Mouse (Mus musculus): ENCODE measurements at regions not wholly inside any gene's neighbourhood (a gene's known extent, or its start where the extent isn't known, plus 50 kb on each side); places are given as distances from the start of the nearest gene placed in this dataset.
A peak's percentile ranks its signal among the peaks of the same experiment; 100 is the strongest.

GRCm38 (mm10) chr16:87295727-87296126 is 58.3 kb upstream of the N6amt1 start:
- DNase-seq (ENCODE audit: low spot score in 2 of 2): no peak

GRCm38 (mm10) chr16:87292826-87293225 is 61.2 kb upstream of the N6amt1 start:
- no peak for DNase-seq (ENCODE audit: low spot score in 2 of 2)

GRCm38 (mm10) chr16:87291716-87292115 is 62.3 kb upstream of the N6amt1 start:
- no peak for DNase-seq (ENCODE audit: low spot score in 2 of 2)

GRCm38 (mm10) chr16:87285639-87286038 is 68.3 kb upstream of the N6amt1 start:
- no peak for DNase-seq (ENCODE audit: low spot score in 2 of 2)

- no peak for DNase-seq (ENCODE audit: low spot score in 2 of 2)
Measured at GRCm38 (mm10) chr16:87284835-87285510, 69.0 kb upstream of the N6amt1 start.

- DNase-seq (ENCODE audit: low spot score in 2 of 2): peak; percentile 24 to 34
Measured at GRCm38 (mm10) chr16:87278518-87278917, 75.5 kb upstream of the N6amt1 start.

GRCm38 (mm10) chr16:87272363-87272762 is 81.6 kb upstream of the N6amt1 start:
- DNase-seq (ENCODE audit: low spot score in 2 of 2): no peak

GRCm38 (mm10) chr16:87267954-87268804 is 85.8 kb upstream of the N6amt1 start:
- peak in 1 of 2 experiments; percentile 64 for DNase-seq (ENCODE audit: low spot score in 2 of 2)

GRCm38 (mm10) chr16:87267517-87267916 is 86.5 kb upstream of the N6amt1 start:
- no peak for DNase-seq (ENCODE audit: low spot score in 2 of 2)

GRCm38 (mm10) chr16:87263571-87263970 is 90.4 kb upstream of the N6amt1 start:
- DNase-seq (ENCODE audit: low spot score in 2 of 2): peak; percentile 84 to 85

- no peak for DNase-seq (ENCODE audit: low spot score in 2 of 2)
Measured at GRCm38 (mm10) chr16:87263041-87263440, 90.9 kb upstream of the N6amt1 start.

- no peak for DNase-seq (ENCODE audit: low spot score in 2 of 2)
Measured at GRCm38 (mm10) chr16:87262497-87262896, 91.5 kb upstream of the N6amt1 start.

GRCm38 (mm10) chr16:87261527-87261926 is 92.5 kb upstream of the N6amt1 start:
- peak; percentile 91 to 92 for DNase-seq (ENCODE audit: low spot score in 2 of 2)

- no peak for DNase-seq (ENCODE audit: low spot score in 2 of 2)
Measured at GRCm38 (mm10) chr16:87254736-87255135, 99.2 kb upstream of the N6amt1 start.

GRCm38 (mm10) chr16:87250531-87250930 is 103.5 kb upstream of the N6amt1 start:
- peak in 1 of 2 experiments; percentile 36 for DNase-seq (ENCODE audit: low spot score in 2 of 2)

- no peak for DNase-seq (ENCODE audit: low spot score in 2 of 2)
Measured at GRCm38 (mm10) chr16:87249903-87250302, 104.1 kb upstream of the N6amt1 start.

GRCm38 (mm10) chr16:87248501-87249030 is 105.4 kb upstream of the N6amt1 start:
- DNase-seq (ENCODE audit: low spot score in 2 of 2): no peak

GRCm38 (mm10) chr16:87245933-87246791 is 107.8 kb upstream of the N6amt1 start:
- peak; percentile 47 to 70 for DNase-seq (ENCODE audit: low spot score in 2 of 2)

- DNase-seq (ENCODE audit: low spot score in 2 of 2): no peak
Measured at GRCm38 (mm10) chr16:87245441-87245840, 108.5 kb upstream of the N6amt1 start.

- no peak for DNase-seq (ENCODE audit: low spot score in 2 of 2)
Measured at GRCm38 (mm10) chr16:87242027-87242426, 112.0 kb upstream of the N6amt1 start.

GRCm38 (mm10) chr16:87239105-87239504 is 114.9 kb upstream of the N6amt1 start:
- DNase-seq (ENCODE audit: low spot score in 2 of 2): no peak

GRCm38 (mm10) chr16:87234199-87234598 is 119.8 kb upstream of the N6amt1 start:
- no peak for DNase-seq (ENCODE audit: low spot score in 2 of 2)
